Mouse (Mus musculus) neural tube, embryonic 15.5 days (tissue): ENCODE results near the gene Olfr1254. TPM values are rescaled to one million over a fixed set of nuclear protein-coding genes. Genes with fewer than 3 reads are reported as not detected.

ENCODE experiments used
- ATAC-seq: fragments of 200-750 bp; cut with Nextera tagmentation; 2 replicates; pipeline ENCODE4 v1.8.0; 2017; ENCODE audit warnings: mild to moderate bottlenecking, moderate TSS enrichment, moderate library complexity; ENCODE audit not compliant: low FRiP score
- H3K27ac ChIP-seq: fragments of 300-500 bp; sonication (generic); replicated peaks from 2 replicates; pipeline ENCODE4 v1.5.1; 2015; ENCODE audit warnings: mild to moderate bottlenecking, inconsistent platforms
- H3K27me3 ChIP-seq: fragments of 300-500 bp; sonication (generic); replicated peaks from 2 replicates; pipeline ENCODE4 v1.6.1; 2015; ENCODE audit warnings: inconsistent platforms
- H3K36me3 ChIP-seq: fragments of 300-500 bp; sonication (generic); 2 replicates; pipeline ENCODE4 v1.6.1; 2015; ENCODE audit warnings: inconsistent platforms
- H3K4me1 ChIP-seq: fragments of 300-500 bp; sonication (generic); 2 replicates; pipeline ENCODE4 v1.6.1; 2015; ENCODE audit warnings: inconsistent platforms
- H3K4me2 ChIP-seq: fragments of 300-500 bp; sonication (generic); 2 replicates; pipeline ENCODE4 v1.6.1; 2015; ENCODE audit warnings: inconsistent platforms, mild to moderate bottlenecking, moderate library complexity
- H3K4me3 ChIP-seq: fragments of 300-500 bp; sonication (generic); replicated peaks from 2 replicates; pipeline ENCODE4 v1.5.1; 2015; ENCODE audit warnings: mild to moderate bottlenecking, inconsistent platforms
- H3K9ac ChIP-seq: fragments of 300-500 bp; sonication (generic); replicated peaks from 2 replicates; pipeline ENCODE4 v1.6.1; 2015; ENCODE audit warnings: mild to moderate bottlenecking, inconsistent platforms
- H3K9me3 ChIP-seq: fragments of 300-500 bp; sonication (generic); replicated peaks from 2 replicates; pipeline ENCODE4 v1.6.1; 2016; ENCODE audit warnings: inconsistent platforms
- whole genome bisulfite sequencing: fragments of 180-500 bp; shearing (Covaris S2); methylation state at CpG from one replicate; pipeline ENCODE4 v1.1.7; 2015; ENCODE audit warnings: mixed read lengths; 5-methylcytosine and 5-hydroxymethylcytosine counted together
- polyA plus RNA-seq: library from polyadenylated mRNA; unstranded; fragments of >200 nt; fragmentation: Nextera tagmentation; extraction: Ambion mirVana; gene quantifications from 2 replicates; pipeline ENCODE4 v1.2.1, GENCODE M21; 2015

The Olfr1254 gene
- not detected in 2 replicates for polyA plus RNA-seq

DNA sequence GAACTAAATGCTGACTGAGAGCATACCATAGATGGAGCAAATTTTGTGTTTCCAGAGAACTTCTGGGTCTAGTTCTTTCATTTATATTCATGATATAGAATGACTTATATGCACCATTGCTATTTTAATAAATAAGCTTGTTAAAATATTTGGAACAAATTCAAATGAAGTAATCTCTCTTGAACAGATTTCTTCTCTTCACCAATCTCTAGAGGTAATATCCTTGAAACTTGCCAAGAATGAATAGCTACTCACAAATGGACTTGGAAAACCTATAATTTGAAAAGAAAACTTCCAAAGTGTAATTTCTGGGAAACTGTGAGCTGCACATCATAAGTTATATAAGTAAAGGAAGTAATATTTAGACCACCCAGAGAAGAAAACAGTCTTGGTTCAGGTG is at the start of gene Olfr1254:
TSS of gene Olfr1254 (minus strand) at position 101 of the 400 bp plus-strand sequence.
- Histone ChIP-seq H3K27me3 (no peaks in the 10 kb centered on the region), H3K27ac (no peak within 1 kb of the TSS), H3K4me2 (no peak within 1 kb of the TSS), H3K36me3 (no peaks in the 10 kb centered on the region), H3K9me3 (no peaks in the 10 kb centered on the region), H3K4me3 (no peak within 1 kb of the TSS), H3K4me1 (no peaks in the 10 kb centered on the region), H3K9ac (no peak within 1 kb of the TSS)
- ATAC-seq: no peak

DNA sequence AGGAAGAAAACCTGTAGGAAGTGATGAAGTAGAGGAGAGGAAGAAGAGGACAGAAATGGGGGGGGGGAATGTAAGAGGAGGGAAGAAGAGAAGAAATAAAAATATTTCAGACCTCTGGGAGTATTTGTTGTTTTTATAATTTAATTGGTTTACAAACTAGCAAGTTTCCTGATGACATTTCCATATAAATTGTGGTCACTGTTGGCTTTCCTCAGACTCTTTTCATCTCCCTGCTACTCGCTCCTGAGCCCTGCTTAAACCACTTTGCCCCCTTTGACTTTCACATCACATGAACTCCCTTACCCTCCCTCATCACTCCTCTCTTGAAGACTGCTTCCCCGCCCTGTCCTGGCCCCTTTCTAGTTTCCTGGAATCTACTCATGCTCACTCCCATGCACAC is 48.0 kb upstream of the Olfr1254 start, which contains the start of gene Olfr1256:
TSS of gene Olfr1256 (minus strand) at position 101 of the 400 bp plus-strand sequence.
- no peaks in the 10 kb centered on the region for H3K9me3 ChIP-seq
- no peaks in the 10 kb centered on the region for H3K36me3 ChIP-seq
- no peak within 1 kb of the TSS for H3K9ac ChIP-seq
- H3K4me3 ChIP-seq: no peak within 1 kb of the TSS
- no peak within 1 kb of the TSS for H3K27ac ChIP-seq
- no peaks in the 10 kb centered on the region for H3K27me3 ChIP-seq
- no peaks in the 10 kb centered on the region for H3K4me1 ChIP-seq
- ATAC-seq: no peak
- H3K4me2 ChIP-seq: no peak within 1 kb of the TSS
- 48% methylated on average over 2 of the region's 2 CpGs for WGBS

DNA sequence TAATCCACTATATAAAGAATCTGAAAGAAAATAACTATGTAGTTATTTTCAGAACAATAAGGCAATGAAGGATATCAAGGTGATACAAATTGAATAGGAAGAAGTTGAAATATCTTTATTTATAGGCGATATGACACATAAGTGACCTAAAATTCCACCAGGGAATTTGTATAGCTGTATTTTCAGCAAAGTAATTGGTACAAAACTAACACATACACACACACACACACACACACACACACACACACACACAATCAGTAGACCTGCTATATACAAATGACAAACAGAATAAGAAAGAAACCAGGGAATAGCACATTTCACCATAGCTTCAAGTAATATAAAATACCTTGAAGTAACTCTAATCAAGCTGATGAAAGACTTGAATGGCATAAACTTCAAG is 26.8 kb upstream of the Olfr1254 start:
- Histone ChIP-seq H3K4me3 (no peak overlapping the region), H3K9ac (no peak overlapping the region), H3K4me1 (no peaks in the 10 kb centered on the region), H3K27ac (no peak overlapping the region), H3K27me3 (no peaks in the 10 kb centered on the region), H3K36me3 (no peaks in the 10 kb centered on the region), H3K9me3 (peaks cover 4% of the 10 kb centered on the region; the same call in 1 of the 2 replicates), H3K4me2 (no peak overlapping the region)
- 86% methylated on average over 1 of the region's 1 CpGs for WGBS
- ATAC-seq: no peak

DNA sequence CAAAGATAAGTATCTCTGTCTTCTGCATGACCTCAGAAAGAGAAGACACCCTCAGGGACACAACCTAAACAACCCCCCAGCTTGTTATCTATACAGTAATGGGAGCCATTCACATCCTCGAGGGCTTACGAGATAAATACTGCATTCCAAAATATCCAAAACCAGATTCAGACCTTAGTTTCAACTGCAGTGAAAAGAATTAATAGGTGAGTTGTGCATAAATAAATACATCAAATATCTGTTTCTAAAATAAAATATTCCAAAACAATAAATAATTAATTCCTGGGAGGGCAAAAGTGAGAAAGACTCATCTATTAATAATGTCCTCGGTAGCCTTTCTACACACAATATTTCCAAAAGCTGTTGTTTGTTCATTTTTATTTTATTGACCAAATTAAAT is 18.3 kb upstream of the Olfr1254 start, which contains the start of gene Olfr1255:
TSS of gene Olfr1255 (plus strand) at position 301 of the 400 bp plus-strand sequence.
- no peak within 1 kb of the TSS for H3K9ac ChIP-seq
- no peaks in the 10 kb centered on the region for H3K36me3 ChIP-seq
- no peaks in the 10 kb centered on the region for H3K9me3 ChIP-seq
- ATAC-seq: no peak
- 93% methylated on average over 3 of the region's 3 CpGs for WGBS
- H3K27me3 ChIP-seq: no peaks in the 10 kb centered on the region
- H3K4me3 ChIP-seq: no peak within 1 kb of the TSS
- H3K4me1 ChIP-seq: no peaks in the 10 kb centered on the region
- H3K27ac ChIP-seq: no peak within 1 kb of the TSS
- no peak within 1 kb of the TSS for H3K4me2 ChIP-seq

DNA sequence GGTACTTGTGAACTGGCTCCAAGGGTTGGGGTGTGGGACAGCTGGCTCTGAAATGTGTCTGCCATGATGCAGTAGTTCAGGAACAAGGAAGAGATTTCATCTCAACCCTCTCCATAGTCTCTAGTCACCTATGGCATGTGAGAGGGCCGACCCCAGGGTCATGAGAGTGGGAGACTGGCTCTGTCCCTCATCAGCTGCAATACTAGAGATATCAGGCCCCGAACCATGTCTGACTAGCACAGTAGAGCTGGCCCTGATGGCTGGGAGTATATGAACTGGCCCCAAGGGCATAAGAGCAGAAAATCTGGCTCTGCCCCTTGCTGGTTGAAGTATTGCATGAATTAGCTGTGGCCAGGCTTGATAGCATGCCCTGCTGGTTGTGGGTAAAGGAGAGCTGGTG is 17.3 kb upstream of the Olfr1254 start:
- no peak overlapping the region for H3K27ac ChIP-seq
- no peak overlapping the region for H3K4me3 ChIP-seq
- H3K4me2 ChIP-seq: no peak overlapping the region
- no peaks in the 10 kb centered on the region for H3K27me3 ChIP-seq
- ATAC-seq: no peak
- no peak overlapping the region for H3K9ac ChIP-seq
- WGBS: 74% methylated on average over 2 of the region's 2 CpGs
- H3K9me3 ChIP-seq: no peaks in the 10 kb centered on the region
- no peaks in the 10 kb centered on the region for H3K36me3 ChIP-seq
- no peaks in the 10 kb centered on the region for H3K4me1 ChIP-seq

DNA sequence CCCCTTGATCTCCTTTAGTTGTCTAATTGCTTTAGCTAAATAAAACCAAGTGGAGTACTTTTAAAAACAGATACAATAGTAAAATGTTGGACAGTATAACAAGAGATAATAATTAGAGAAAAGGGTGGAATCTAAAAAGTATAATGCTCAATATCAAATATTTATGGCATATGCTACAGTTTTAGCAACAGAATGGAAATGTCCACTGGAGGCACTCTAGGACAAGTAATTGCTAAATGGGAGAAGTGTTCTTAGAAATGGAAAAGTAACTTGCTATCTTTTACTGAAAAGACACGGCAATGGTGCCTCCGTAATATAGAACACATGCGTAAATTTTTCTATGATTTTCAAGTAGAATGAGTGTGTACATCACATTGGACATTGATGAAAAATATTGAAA is 6.2 kb upstream of the Olfr1254 start:
- H3K27ac ChIP-seq: no peak overlapping the region
- 95% methylated on average over 3 of the region's 3 CpGs for WGBS
- H3K27me3 ChIP-seq: no peaks in the 10 kb centered on the region
- no peaks in the 10 kb centered on the region for H3K36me3 ChIP-seq
- H3K4me3 ChIP-seq: no peak overlapping the region
- ATAC-seq: no peak
- no peaks in the 10 kb centered on the region for H3K9me3 ChIP-seq
- H3K9ac ChIP-seq: no peak overlapping the region
- H3K4me1 ChIP-seq: no peaks in the 10 kb centered on the region
- H3K4me2 ChIP-seq: no peak overlapping the region

DNA sequence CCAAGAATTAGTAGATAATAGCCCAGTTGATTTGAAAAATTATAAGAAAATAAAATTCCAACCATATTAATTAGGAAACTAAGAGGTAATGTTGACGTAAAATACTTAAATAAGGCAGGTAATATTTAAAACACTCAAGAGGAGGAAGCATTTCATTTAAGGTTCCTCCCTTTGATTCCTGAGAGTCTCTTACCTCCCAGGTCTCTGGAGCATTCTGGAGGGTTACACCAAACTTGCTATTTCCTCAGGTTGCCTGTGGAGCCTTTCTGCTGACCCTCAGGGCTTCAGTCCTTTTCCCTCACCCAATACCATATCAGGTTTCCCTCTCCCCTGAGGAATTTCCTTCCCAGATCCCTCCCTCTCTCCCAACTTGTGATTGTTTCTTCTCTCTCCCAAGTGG is 36.4 kb downstream of the Olfr1254 start, which contains the start of gene Olfr1253:
TSS of gene Olfr1253 (minus strand) at position 101 of the 400 bp plus-strand sequence.
- Histone ChIP-seq H3K4me2 (no peak within 1 kb of the TSS), H3K36me3 (no peaks in the 10 kb centered on the region), H3K27me3 (no peaks in the 10 kb centered on the region), H3K27ac (no peak within 1 kb of the TSS), H3K9me3 (no peaks in the 10 kb centered on the region), H3K4me1 (no peaks in the 10 kb centered on the region), H3K9ac (no peak within 1 kb of the TSS), H3K4me3 (no peak within 1 kb of the TSS)
- no peak for ATAC-seq
- WGBS: 93% methylated on average over 1 of the region's 1 CpGs

Other genes with a start within 250 kb of the Olfr1254 start
- not detected in 2 replicates for gene Olfr1245, start 215.2 kb downstream of the Olfr1254 start, polyA plus RNA-seq
- not detected in 2 replicates for gene Olfr1246, start 200.5 kb downstream of the Olfr1254 start, polyA plus RNA-seq
- not detected in 2 replicates for gene Olfr1247, start 179.5 kb downstream of the Olfr1254 start, polyA plus RNA-seq
- gene Olfr1248, start 175.4 kb downstream of the Olfr1254 start, polyA plus RNA-seq: not detected in 2 replicates
- not detected in 2 replicates for gene Olfr1249, start 158.6 kb downstream of the Olfr1254 start, polyA plus RNA-seq
- not detected in 2 replicates for gene Olfr1250, start 132.2 kb downstream of the Olfr1254 start, polyA plus RNA-seq
- gene Olfr1251, start 121.7 kb downstream of the Olfr1254 start, polyA plus RNA-seq: not detected in 2 replicates
- not detected in 2 replicates for gene Olfr1252, start 68.6 kb downstream of the Olfr1254 start, polyA plus RNA-seq
- gene Olfr1253, start 36.5 kb downstream of the Olfr1254 start, polyA plus RNA-seq: not detected in 2 replicates
- gene Olfr1255, start 18.4 kb upstream of the Olfr1254 start, polyA plus RNA-seq: not detected in 2 replicates
- gene Olfr1256, start 47.9 kb upstream of the Olfr1254 start, polyA plus RNA-seq: not detected in 2 replicates
- gene Olfr48, start 54.6 kb upstream of the Olfr1254 start, polyA plus RNA-seq: 0.29 TPM in 1 of 2 replicates, not detected in the other
- gene Olfr1257, start 84.8 kb upstream of the Olfr1254 start, polyA plus RNA-seq: not detected in 2 replicates
- gene Olfr1258, start 133.7 kb upstream of the Olfr1254 start, polyA plus RNA-seq: not detected in 2 replicates
- gene Olfr1259, start 155.0 kb upstream of the Olfr1254 start, polyA plus RNA-seq: not detected in 2 replicates
- not detected in 2 replicates for gene Olfr1260, start 180.7 kb upstream of the Olfr1254 start, polyA plus RNA-seq
- not detected in 2 replicates for gene Olfr1261, start 197.6 kb upstream of the Olfr1254 start, polyA plus RNA-seq
- not detected in 2 replicates for gene Olfr1262, start 206.5 kb upstream of the Olfr1254 start, polyA plus RNA-seq
- gene Olfr1263, start 218.5 kb upstream of the Olfr1254 start, polyA plus RNA-seq: not detected in 2 replicates
- not detected in 2 replicates for gene Olfr1264, start 232.0 kb upstream of the Olfr1254 start, polyA plus RNA-seq
- not detected in 2 replicates for gene Olfr1265, start 241.7 kb upstream of the Olfr1254 start, polyA plus RNA-seq